8 mouse cellular contexts compared by ENCODE assay signal in genomic region chr8:88755175-88755791, GRCm38 (mm10). TPM values are rescaled to one million over a fixed set of nuclear protein-coding genes. Genes with fewer than 3 reads are reported as not detected.
DNase-seq lines count a peak whose midpoint lies in the region; ATAC-seq and TF ChIP-seq lines count a peak whose summit lies in the region.

No protein-coding gene starts in this region.

- peak overlapping the region; percentile 45 for H3K4me2 ChIP-seq in embryonic facial prominence, embryonic 15.5 days (replicated peaks)
- H3K4me2 ChIP-seq in limb, embryonic 13.5 days (replicated peaks), result peak overlapping the region; percentile 53
- H3K4me2 ChIP-seq in midbrain, embryonic 16.5 days (ENCODE audit: low read length), result peak overlapping the region; percentile 46

- peak; percentile 70 for TF ChIP-seq CTCF in bone marrow, adult 2 months (IDR thresholded peaks at IDR 0.05; ENCODE audit: control insufficient read depth, insufficient read depth, low read length)
- peak; percentile 69; the same call in 1 of the 2 replicates for TF ChIP-seq CTCF in spleen, adult 2 months (IDR thresholded peaks at IDR 0.05; ENCODE audit: extremely low read depth, insufficient read depth, insufficient read length, insufficient replicate concordance)

- peaks cover 3% of the 10 kb centered on the region; the same call in 1 of the 2 replicates for H3K27me3 ChIP-seq in embryonic facial prominence, embryonic 15.5 days
- peaks cover 18% of the 10 kb centered on the region; the same call in 1 of the 2 replicates for H3K27me3 ChIP-seq in limb, embryonic 13.5 days
- no peaks in the 10 kb centered on the region for H3K27me3 ChIP-seq in midbrain, embryonic 16.5 days (ENCODE audit: control insufficient read depth, insufficient read depth, low read depth, low read length)
- no peaks in the 10 kb centered on the region; the same call in 1 of the 2 replicates for H3K27me3 ChIP-seq in spleen, adult 2 months (ENCODE audit: control insufficient read depth, insufficient read depth, low read length)

- H3K9ac ChIP-seq in embryonic facial prominence, embryonic 15.5 days, result no peak overlapping the region
- H3K9ac ChIP-seq in limb, embryonic 13.5 days, result no peak overlapping the region
- H3K9ac ChIP-seq in midbrain, embryonic 16.5 days (ENCODE audit: low read depth, low read length), result no peak overlapping the region

- no peaks in the 10 kb centered on the region for H3K36me3 ChIP-seq in embryonic facial prominence, embryonic 15.5 days
- no peaks in the 10 kb centered on the region for H3K36me3 ChIP-seq in limb, embryonic 13.5 days
- H3K36me3 ChIP-seq in midbrain, embryonic 16.5 days (ENCODE audit: control insufficient read depth, insufficient read depth, low read length), result no peaks in the 10 kb centered on the region
- 0 out of 2 replicates have a peak, but pooled peaks cover 1% of the 10 kb centered on the region for H3K36me3 ChIP-seq in spleen, adult 2 months (ENCODE audit: control insufficient read depth, insufficient read depth, low read length)

- TF ChIP-seq POLR2A in bone marrow, adult 2 months (IDR thresholded peaks at IDR 0.05; ENCODE audit: borderline replicate concordance, control insufficient read depth, low read depth, low read length), result no peak
- TF ChIP-seq POLR2A in spleen, adult 2 months (IDR thresholded peaks at IDR 0.05; ENCODE audit: low read depth, low read length), result no peak

- 1% methylated on average over 14 of the region's 14 CpGs for WGBS in bone marrow, adult 2 months
- 3% methylated on average over 14 of the region's 14 CpGs for WGBS in embryonic facial prominence, embryonic 15.5 days
- WGBS in limb, embryonic 13.5 days, result 3% methylated on average over 14 of the region's 14 CpGs
- 1% methylated on average over 14 of the region's 14 CpGs for WGBS in midbrain, embryonic 16.5 days
- 2% methylated on average over 14 of the region's 14 CpGs for WGBS in spleen, adult 2 months

- peak; percentile 72 for ATAC-seq in embryonic facial prominence, embryonic 15.5 days (ENCODE audit: insufficient number of reproducible peaks, low FRiP score, low TSS enrichment, low read depth)
- peak; percentile 61; the same call in 1 of the 2 replicates for ATAC-seq in limb, embryonic 13.5 days (ENCODE audit: low FRiP score, low read depth)
- peak; percentile 79 for ATAC-seq in midbrain, embryonic 16.5 days

- no peak overlapping the region for H3K27ac ChIP-seq in bone marrow, adult 2 months (ENCODE audit: control insufficient read depth, insufficient read depth, low read depth, low read length, poor library complexity)
- 0 out of 2 replicates have a peak overlapping the region, but pooled peaks have one; percentile 11 for H3K27ac ChIP-seq in embryonic facial prominence, embryonic 15.5 days (replicated peaks)
- no peak overlapping the region for H3K27ac ChIP-seq in limb, embryonic 13.5 days
- H3K27ac ChIP-seq in midbrain, embryonic 16.5 days (ENCODE audit: low read length), result no peak overlapping the region
- H3K27ac ChIP-seq in spleen, adult 2 months (ENCODE audit: insufficient read depth, low read length), result no peak overlapping the region

- H3K4me3 ChIP-seq in bone marrow, adult 2 months (replicated peaks; ENCODE audit: control insufficient read depth, low read depth, low read length), result no peak overlapping the region
- H3K4me3 ChIP-seq in embryonic facial prominence, embryonic 15.5 days (replicated peaks), result peak overlapping the region; percentile 16; the same call in 1 of the 2 replicates
- 0 out of 2 replicates have a peak overlapping the region, but pooled peaks have one; percentile 5 for H3K4me3 ChIP-seq in limb, embryonic 13.5 days
- no peak overlapping the region for H3K4me3 ChIP-seq in midbrain, embryonic 16.5 days (ENCODE audit: low read depth, low read length)
- no peak overlapping the region for H3K4me3 ChIP-seq in spleen, adult 2 months (ENCODE audit: extremely low read depth, insufficient read depth, insufficient read length)

- no peaks in the 10 kb centered on the region for H3K9me3 ChIP-seq in embryonic facial prominence, embryonic 15.5 days (replicated peaks)
- H3K9me3 ChIP-seq in limb, embryonic 13.5 days, result no peaks in the 10 kb centered on the region
- H3K9me3 ChIP-seq in midbrain, embryonic 16.5 days (replicated peaks; ENCODE audit: control insufficient read depth, low read length, poor library complexity, severe bottlenecking), result no peaks in the 10 kb centered on the region

- H3K4me1 ChIP-seq in bone marrow, adult 2 months (ENCODE audit: control insufficient read depth, insufficient read depth, low read length), result peaks cover 1% of the 10 kb centered on the region; the same call in 1 of the 2 replicates
- H3K4me1 ChIP-seq in embryonic facial prominence, embryonic 15.5 days, result 0 out of 2 replicates have a peak, but pooled peaks cover 3% of the 10 kb centered on the region
- H3K4me1 ChIP-seq in limb, embryonic 13.5 days, result no peaks in the 10 kb centered on the region
- H3K4me1 ChIP-seq in midbrain, embryonic 16.5 days (ENCODE audit: control insufficient read depth, insufficient read depth, low read length), result 0 out of 2 replicates have a peak, but pooled peaks cover 4% of the 10 kb centered on the region
- H3K4me1 ChIP-seq in spleen, adult 2 months (ENCODE audit: control insufficient read depth, insufficient read depth, insufficient read length), result no peaks in the 10 kb centered on the region

- peak; percentile 89 for DNase-seq in A20 (ENCODE audit: low read depth, low spot score)
- DNase-seq in heart, adult 9 months (ENCODE audit: low spot score in 2 of 2), result peak; percentile 57 to 80
- peak; percentile 90 for DNase-seq in kidney, adult 9 months
- peak; percentile 50 to 73 for DNase-seq in spleen, adult 2 months (ENCODE audit: low read depth in 1 of 2, low spot score in 2 of 2)

RNA-seq across cellular contexts. Expression of gene Cyld, which starts 58.5 kb away (rescaled TPM):
- 7.5 and 10.9 TPM in 2 replicates for polyA plus RNA-seq in bone marrow, adult 2 months (2011; ENCODE audit: insufficient read depth, insufficient read length, low replicate concordance, missing spikeins)
- polyA plus RNA-seq in embryonic facial prominence, embryonic 15.5 days (2015; fragmentation: Nextera tagmentation; extraction: Ambion mirVana), result 13.0 and 14.1 TPM in 2 replicates
- polyA plus RNA-seq in limb, embryonic 13.5 days (2015; fragmentation: Nextera tagmentation; extraction: Ambion mirVana), result 13.6 and 15.4 TPM in 2 replicates
- 18.4 and 19.8 TPM in 2 replicates for polyA plus RNA-seq in midbrain, embryonic 16.5 days (2015; fragmentation: Nextera tagmentation; extraction: Ambion mirVana)
- 10.1 and 10.3 TPM in 2 replicates for polyA plus RNA-seq in spleen, adult 2 months (2012; rRNA removed)

Comparison
In these comparisons a context has a peak if more than half of its experiments do, and no peak if none do; other contexts are left out.
1. H3K4me3 ChIP-seq: peak in embryonic facial prominence, embryonic 15.5 days (single experiment) and limb, embryonic 13.5 days (single experiment); none in bone marrow, adult 2 months (single experiment), midbrain, embryonic 16.5 days (single experiment) and spleen, adult 2 months (single experiment).
2. Peak in every context shown above with its lines, with median percentiles within 50 percentile points of each other: DNase-seq, ATAC-seq and H3K4me2 ChIP-seq.